Mouse (Mus musculus): ENCODE data around the gene Gbf1. TPM values are rescaled to one million over a fixed set of nuclear protein-coding genes. Genes with fewer than 3 reads are reported as not detected.

Gene Gbf1
- polyA plus RNA-seq, 1 experiment from 2014 or later: 45.7 TPM

DNA sequence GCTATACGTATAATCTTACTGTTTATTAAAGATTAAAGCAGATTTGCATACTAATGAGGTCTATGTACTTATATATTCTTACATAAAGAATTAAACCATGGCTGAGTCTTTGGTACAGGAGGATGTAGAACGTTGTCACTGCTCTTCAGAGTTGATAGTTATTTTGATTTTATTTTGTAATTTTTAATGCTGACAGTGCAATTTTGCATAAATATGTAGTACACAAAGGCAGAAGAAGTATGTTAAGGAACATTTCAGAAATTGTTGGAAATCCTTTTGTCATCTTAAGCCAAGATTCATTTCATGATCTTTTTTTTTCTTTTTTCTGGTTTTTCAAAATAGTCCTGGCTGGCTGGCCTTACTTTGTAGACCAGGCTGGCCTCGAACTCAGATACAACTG is 17.1 kb downstream of the Gbf1 start:
- Histone ChIP-seq H3K9me3 (replicated peaks; ENCODE audit: control insufficient read depth, low read length) (no peaks in the 10 kb centered on the region), H3K4me2 (no peak overlapping the region), H3K27ac (ENCODE audit: low read depth, low read length) (no peak overlapping the region), H3K4me1 (ENCODE audit: control insufficient read depth, insufficient read depth, low read length) (no peaks in the 10 kb centered on the region), H3K27me3 (ENCODE audit: control insufficient read depth, insufficient read depth, low read length) (no peaks in the 10 kb centered on the region), H3K9ac (ENCODE audit: low read depth, low read length) (no peak overlapping the region), H3K36me3 (ENCODE audit: control insufficient read depth, insufficient read depth, low read length) (peaks cover 21% of the 10 kb centered on the region), H3K4me3 (ENCODE audit: low read depth, low read length) (no peak overlapping the region)
- WGBS (ENCODE audit: insufficient replicate concordance): 87% methylated on average over 3 of the region's 3 CpGs
- ATAC-seq (replicated peaks; ENCODE audit: insufficient number of reproducible peaks, low FRiP score, low TSS enrichment): no peak

DNA sequence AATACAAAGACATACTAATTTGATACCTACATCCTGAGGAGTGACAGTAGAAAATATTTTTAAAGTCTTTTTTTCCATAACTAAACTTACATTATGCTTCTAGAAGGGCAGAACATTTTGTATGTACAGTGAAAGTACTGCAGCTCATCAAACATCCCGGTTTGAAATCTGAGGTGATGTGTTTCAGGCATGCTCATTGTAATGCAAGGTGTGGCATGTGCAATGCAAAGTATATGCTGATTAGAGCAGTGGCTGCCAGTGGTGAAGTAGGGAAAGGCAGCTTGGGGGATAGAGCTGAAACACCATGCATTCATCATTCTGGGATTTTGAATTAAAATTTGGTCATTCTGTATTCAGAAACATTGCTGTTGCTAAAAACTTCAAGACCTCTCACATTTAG is 17.6 kb downstream of the Gbf1 start:
- H3K4me1 ChIP-seq (ENCODE audit: control insufficient read depth, insufficient read depth, low read length): no peaks in the 10 kb centered on the region
- peaks cover 17% of the 10 kb centered on the region for H3K36me3 ChIP-seq (ENCODE audit: control insufficient read depth, insufficient read depth, low read length)
- 61% methylated on average over 1 of the region's 1 CpGs for WGBS (ENCODE audit: insufficient replicate concordance)

DNA sequence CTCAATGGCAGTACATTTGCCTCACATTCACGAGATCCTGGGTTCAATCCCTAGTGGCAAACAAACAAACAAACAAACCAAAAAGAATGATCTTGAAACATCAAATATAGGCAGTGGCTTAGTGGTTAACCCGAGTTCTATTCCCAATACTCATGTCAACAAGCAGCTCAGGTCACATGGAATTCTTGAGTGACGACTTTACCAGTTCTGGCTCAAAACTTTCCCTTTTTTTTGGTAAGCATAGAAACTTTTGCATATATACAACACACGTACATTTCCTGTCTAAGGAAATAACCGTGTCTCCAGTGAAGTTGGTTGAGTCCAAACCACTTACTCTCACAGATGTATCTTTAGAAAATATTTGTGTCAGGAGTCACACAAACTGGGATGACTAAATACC is 20.2 kb downstream of the Gbf1 start:
- Histone ChIP-seq H3K9me3 (replicated peaks; ENCODE audit: control insufficient read depth, low read length) (no peaks in the 10 kb centered on the region), H3K9ac (ENCODE audit: low read depth, low read length) (no peak overlapping the region), H3K4me3 (ENCODE audit: low read depth, low read length) (no peak overlapping the region), H3K4me2 (no peak overlapping the region), H3K27ac (ENCODE audit: low read depth, low read length) (no peak overlapping the region), H3K4me1 (ENCODE audit: control insufficient read depth, insufficient read depth, low read length) (no peaks in the 10 kb centered on the region), H3K27me3 (ENCODE audit: control insufficient read depth, insufficient read depth, low read length) (no peaks in the 10 kb centered on the region), H3K36me3 (ENCODE audit: control insufficient read depth, insufficient read depth, low read length) (peaks cover 5% of the 10 kb centered on the region; the same call in 1 of the 2 replicates)
- 77% methylated on average over 5 of the region's 5 CpGs for WGBS (ENCODE audit: insufficient replicate concordance)
- ATAC-seq (replicated peaks; ENCODE audit: insufficient number of reproducible peaks, low FRiP score, low TSS enrichment): no peak

More for the DNA sequence above, 17.6 kb downstream of the Gbf1 start:
- Histone ChIP-seq H3K27ac (ENCODE audit: low read depth, low read length) (no peak overlapping the region), H3K9me3 (replicated peaks; ENCODE audit: control insufficient read depth, low read length) (no peaks in the 10 kb centered on the region), H3K9ac (ENCODE audit: low read depth, low read length) (no peak overlapping the region), H3K4me3 (ENCODE audit: low read depth, low read length) (no peak overlapping the region), H3K4me2 (no peak overlapping the region), H3K27me3 (ENCODE audit: control insufficient read depth, insufficient read depth, low read length) (no peaks in the 10 kb centered on the region)
- ATAC-seq (replicated peaks; ENCODE audit: insufficient number of reproducible peaks, low FRiP score, low TSS enrichment): no peak

- no peak overlapping the region for H3K27ac ChIP-seq (ENCODE audit: low read depth, low read length)
- no peaks in the 10 kb centered on the region for H3K27me3 ChIP-seq (ENCODE audit: control insufficient read depth, insufficient read depth, low read length)
- no peak for ATAC-seq (replicated peaks; ENCODE audit: insufficient number of reproducible peaks, low FRiP score, low TSS enrichment)
- no peak overlapping the region for H3K4me3 ChIP-seq (ENCODE audit: low read depth, low read length)
- H3K4me2 ChIP-seq: no peak overlapping the region
- H3K9ac ChIP-seq (ENCODE audit: low read depth, low read length): no peak overlapping the region
- H3K4me1 ChIP-seq (ENCODE audit: control insufficient read depth, insufficient read depth, low read length): no peaks in the 10 kb centered on the region
- H3K9me3 ChIP-seq (replicated peaks; ENCODE audit: control insufficient read depth, low read length): no peaks in the 10 kb centered on the region
- peaks cover 5% of the 10 kb centered on the region; the same call in 1 of the 2 replicates for H3K36me3 ChIP-seq (ENCODE audit: control insufficient read depth, insufficient read depth, low read length)
Observed at GRCm38 (mm10) chr19:46175173-46175572, 22.9 kb downstream of the Gbf1 start.

DNA sequence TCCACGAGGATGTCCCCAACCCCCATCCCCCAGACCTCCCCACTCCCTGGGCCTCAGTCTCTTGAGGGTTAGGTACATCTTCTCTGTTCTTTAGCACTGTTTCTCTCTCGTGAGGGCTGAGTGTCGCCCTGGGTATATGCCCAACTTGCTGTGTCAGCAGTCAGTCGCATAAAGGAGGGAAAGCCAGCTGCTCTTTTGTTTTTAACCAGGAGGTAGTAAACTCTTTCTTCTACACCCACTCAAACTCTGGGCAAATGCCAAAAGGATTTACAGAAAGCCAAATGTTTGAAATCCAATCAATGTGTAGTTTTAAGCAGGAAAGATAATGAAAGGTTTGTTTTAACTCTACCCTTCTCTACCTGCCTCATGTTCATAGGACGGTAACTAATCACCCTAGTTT is 24.7 kb downstream of the Gbf1 start:
- ATAC-seq (replicated peaks; ENCODE audit: insufficient number of reproducible peaks, low FRiP score, low TSS enrichment): no peak
- H3K9ac ChIP-seq (ENCODE audit: low read depth, low read length): no peak overlapping the region
- H3K36me3 ChIP-seq (ENCODE audit: control insufficient read depth, insufficient read depth, low read length): peaks cover 2% of the 10 kb centered on the region; the same call in 1 of the 2 replicates
- no peaks in the 10 kb centered on the region for H3K27me3 ChIP-seq (ENCODE audit: control insufficient read depth, insufficient read depth, low read length)
- H3K27ac ChIP-seq (ENCODE audit: low read depth, low read length): no peak overlapping the region
- no peaks in the 10 kb centered on the region for H3K9me3 ChIP-seq (replicated peaks; ENCODE audit: control insufficient read depth, low read length)
- H3K4me3 ChIP-seq (ENCODE audit: low read depth, low read length): no peak overlapping the region
- H3K4me1 ChIP-seq (ENCODE audit: control insufficient read depth, insufficient read depth, low read length): no peaks in the 10 kb centered on the region
- no peak overlapping the region for H3K4me2 ChIP-seq
- 65% methylated on average over 5 of the region's 5 CpGs for WGBS (ENCODE audit: insufficient replicate concordance)

- no peaks in the 10 kb centered on the region for H3K9me3 ChIP-seq (replicated peaks; ENCODE audit: control insufficient read depth, low read length)
- ATAC-seq (replicated peaks; ENCODE audit: insufficient number of reproducible peaks, low FRiP score, low TSS enrichment): no peak
- 86% methylated on average over 2 of the region's 2 CpGs for WGBS (ENCODE audit: insufficient replicate concordance)
Observed at GRCm38 (mm10) chr19:46180274-46180673, 28.0 kb downstream of the Gbf1 start.

DNA sequence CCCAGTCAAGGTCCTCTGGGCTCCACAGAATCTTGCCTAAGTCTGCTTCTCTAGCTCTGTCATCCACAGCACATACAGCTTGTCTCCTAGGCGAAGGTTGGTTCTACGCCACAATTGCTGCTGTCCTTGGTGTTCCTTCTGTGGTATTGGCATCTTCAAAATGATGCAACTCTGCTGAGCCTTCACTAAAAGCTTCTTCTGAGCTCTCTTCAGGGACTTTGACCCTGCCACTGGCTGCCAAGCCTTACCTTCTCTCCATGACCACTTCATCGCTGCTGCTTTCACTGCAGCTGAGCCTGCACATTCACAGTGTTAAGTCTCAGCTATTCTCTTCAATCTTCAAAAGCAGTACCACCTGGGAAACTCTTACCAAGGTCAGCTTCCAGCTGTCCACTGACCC is 29.9 kb downstream of the Gbf1 start:
- Histone ChIP-seq H3K4me2 (no peak overlapping the region), H3K9me3 (replicated peaks; ENCODE audit: control insufficient read depth, low read length) (no peaks in the 10 kb centered on the region), H3K27me3 (ENCODE audit: control insufficient read depth, insufficient read depth, low read length) (no peaks in the 10 kb centered on the region), H3K9ac (ENCODE audit: low read depth, low read length) (no peak overlapping the region), H3K4me1 (ENCODE audit: control insufficient read depth, insufficient read depth, low read length) (peaks cover 10% of the 10 kb centered on the region), H3K27ac (ENCODE audit: low read depth, low read length) (no peak overlapping the region), H3K36me3 (ENCODE audit: control insufficient read depth, insufficient read depth, low read length) (0 out of 2 replicates have a peak, but pooled peaks cover 3% of the 10 kb centered on the region), H3K4me3 (ENCODE audit: low read depth, low read length) (no peak overlapping the region)
- 88% methylated on average over 3 of the region's 3 CpGs for WGBS (ENCODE audit: insufficient replicate concordance)
- ATAC-seq (replicated peaks; ENCODE audit: insufficient number of reproducible peaks, low FRiP score, low TSS enrichment): no peak

More at GRCm38 (mm10) chr19:46180274-46180673, 28.0 kb downstream of the Gbf1 start:
- H3K27me3 ChIP-seq (ENCODE audit: control insufficient read depth, insufficient read depth, low read length): no peaks in the 10 kb centered on the region
- H3K36me3 ChIP-seq (ENCODE audit: control insufficient read depth, insufficient read depth, low read length): 0 out of 2 replicates have a peak, but pooled peaks cover 3% of the 10 kb centered on the region
- H3K9ac ChIP-seq (ENCODE audit: low read depth, low read length): no peak overlapping the region
- no peak overlapping the region for H3K4me3 ChIP-seq (ENCODE audit: low read depth, low read length)
- no peak overlapping the region for H3K27ac ChIP-seq (ENCODE audit: low read depth, low read length)
- H3K4me2 ChIP-seq: no peak overlapping the region
- no peaks in the 10 kb centered on the region for H3K4me1 ChIP-seq (ENCODE audit: control insufficient read depth, insufficient read depth, low read length)

DNA sequence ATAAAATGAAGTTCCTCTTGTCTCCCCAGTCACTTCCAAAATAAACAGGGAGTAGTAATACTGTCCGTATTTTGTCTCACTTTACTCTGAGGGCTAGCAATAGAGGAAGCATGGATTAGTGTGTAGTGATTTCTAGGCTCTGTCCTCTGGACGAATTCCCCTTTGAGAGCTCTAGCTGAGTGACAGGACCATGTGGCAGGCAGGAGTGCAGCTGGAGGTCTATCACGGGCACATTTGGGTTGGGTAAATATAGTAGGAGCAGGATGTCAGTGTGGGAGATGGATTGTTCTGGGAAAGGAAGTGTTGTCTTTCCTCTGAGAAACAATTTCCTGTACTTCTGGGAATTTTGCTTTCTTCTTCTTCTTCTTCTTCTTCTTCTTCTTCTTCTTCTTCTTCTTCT is 34.3 kb downstream of the Gbf1 start:
- Histone ChIP-seq H3K4me1 (ENCODE audit: control insufficient read depth, insufficient read depth, low read length) (peaks cover 13% of the 10 kb centered on the region), H3K36me3 (ENCODE audit: control insufficient read depth, insufficient read depth, low read length) (0 out of 2 replicates have a peak, but pooled peaks cover 3% of the 10 kb centered on the region), H3K27ac (ENCODE audit: low read depth, low read length) (peak overlapping the region; percentile 54), H3K27me3 (ENCODE audit: control insufficient read depth, insufficient read depth, low read length) (no peaks in the 10 kb centered on the region), H3K9me3 (replicated peaks; ENCODE audit: control insufficient read depth, low read length) (no peaks in the 10 kb centered on the region), H3K4me3 (ENCODE audit: low read depth, low read length) (no peak overlapping the region; the same call in 1 of the 2 replicates), H3K4me2 (peak overlapping the region; percentile 47), H3K9ac (ENCODE audit: low read depth, low read length) (peak overlapping the region; percentile 28; the same call in 1 of the 2 replicates)
- WGBS (ENCODE audit: insufficient replicate concordance): 17% methylated on average over 3 of the region's 3 CpGs
- no peak for ATAC-seq (replicated peaks; ENCODE audit: insufficient number of reproducible peaks, low FRiP score, low TSS enrichment)

DNA sequence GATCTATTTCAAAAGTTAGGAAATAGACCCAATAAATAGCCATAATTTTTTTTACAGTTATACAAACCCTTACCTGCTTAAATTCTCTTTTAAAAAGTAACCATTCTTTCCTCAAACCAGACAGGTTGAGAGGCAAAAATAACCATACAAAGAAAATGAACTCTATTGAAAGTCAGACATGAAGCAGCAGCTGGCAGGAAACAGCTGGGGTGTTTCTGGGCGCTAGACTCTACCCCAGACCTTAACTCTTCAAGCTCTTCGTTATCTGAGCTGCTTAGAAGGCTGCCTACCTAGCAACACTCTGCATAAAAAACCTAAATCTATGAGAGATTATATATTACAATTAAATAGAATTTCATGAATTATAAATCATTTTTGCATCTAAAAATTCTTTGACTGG is 34.9 kb downstream of the Gbf1 start:
- no peak overlapping the region for H3K9ac ChIP-seq (ENCODE audit: low read depth, low read length)
- no peaks in the 10 kb centered on the region for H3K9me3 ChIP-seq (replicated peaks; ENCODE audit: control insufficient read depth, low read length)
- H3K27me3 ChIP-seq (ENCODE audit: control insufficient read depth, insufficient read depth, low read length): no peaks in the 10 kb centered on the region
- ATAC-seq (replicated peaks; ENCODE audit: insufficient number of reproducible peaks, low FRiP score, low TSS enrichment): no peak
- H3K4me3 ChIP-seq (ENCODE audit: low read depth, low read length): no peak overlapping the region
- H3K4me1 ChIP-seq (ENCODE audit: control insufficient read depth, insufficient read depth, low read length): peaks cover 16% of the 10 kb centered on the region
- H3K27ac ChIP-seq (ENCODE audit: low read depth, low read length): no peak overlapping the region
- WGBS (ENCODE audit: insufficient replicate concordance): 58% methylated on average over 2 of the region's 2 CpGs
- no peak overlapping the region for H3K4me2 ChIP-seq
- H3K36me3 ChIP-seq (ENCODE audit: control insufficient read depth, insufficient read depth, low read length): 0 out of 2 replicates have a peak, but pooled peaks cover 3% of the 10 kb centered on the region

Data from heart, embryonic 11.5 days (tissue).